Mouse (Mus musculus) kidney, adult 11 months (tissue): ENCODE measurements around the gene F12.

Source experiments
- DNase-seq: peaks from one replicate; pipeline ENCODE4 v3.0.0; 2022

The F12 gene

GRCm38 (mm10) chr13:55370234-55370633 lies 56.4 kb downstream of the F12 start:
- peak; percentile 66 for DNase-seq

GRCm38 (mm10) chr13:55369531-55370114 lies 57.0 kb downstream of the F12 start, which contains the start of gene Rgs14:
Rgs14 (plus strand) TSS chr13:55369732.
- no peak for DNase-seq

- peak; percentile 17 for DNase-seq
These were observed 58.2 kb downstream of the F12 start for GRCm38 (mm10) chr13:55368401-55368800.
